Mouse (Mus musculus) embryo, embryonic 9.5 days (tissue): ENCODE measurements around the gene Prss53.
"Not testable (repeated sequence)": the region's sequence is repeated elsewhere in the genome, so short reads cannot be mapped to it uniquely, and the experiment has no call there.

Experiments
- DNase-seq: peaks from one replicate; pipeline ENCODE4 v3.0.0-alpha.2; 2017; ENCODE audit errors: extremely low spot score

Gene Prss53

DNA sequence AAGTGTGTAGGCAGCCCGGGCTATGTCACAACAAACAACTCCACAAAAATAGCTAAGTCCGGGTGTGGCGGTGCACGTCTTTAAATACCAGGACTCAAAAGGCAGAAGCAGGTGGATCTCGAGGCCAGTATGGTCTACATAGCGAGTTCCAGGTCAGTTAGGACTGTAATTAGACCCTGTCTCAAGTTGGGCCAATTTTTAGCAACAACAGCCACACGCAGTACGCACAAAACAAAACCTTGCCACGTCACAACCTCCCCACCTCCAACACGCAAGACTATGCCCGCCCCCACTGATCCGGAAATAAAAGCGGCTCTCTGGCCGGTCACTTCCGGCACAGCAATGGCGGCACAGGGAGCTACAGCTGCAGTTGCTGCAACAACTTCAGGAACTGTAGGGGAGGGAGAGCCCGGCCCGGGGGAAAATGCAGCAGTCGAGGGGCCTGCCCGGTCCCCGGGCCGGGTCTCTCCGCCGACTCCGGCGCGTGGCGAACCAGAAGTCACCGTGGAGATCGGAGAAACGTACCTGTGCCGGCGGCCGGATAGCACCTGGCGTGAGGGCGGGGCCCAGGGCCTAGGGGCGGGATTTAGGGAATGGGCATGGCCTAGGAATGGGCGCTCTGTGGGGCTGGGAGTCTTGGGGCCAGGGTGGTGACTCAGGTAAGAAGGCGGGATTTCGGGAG, 21.6 kb upstream of the Prss53 start, which contains the start of gene Kat8:
TSS of gene Kat8 (plus strand) at position 327 of the 682 bp plus-strand sequence.
- DNase-seq, result peak; percentile 96

DNA sequence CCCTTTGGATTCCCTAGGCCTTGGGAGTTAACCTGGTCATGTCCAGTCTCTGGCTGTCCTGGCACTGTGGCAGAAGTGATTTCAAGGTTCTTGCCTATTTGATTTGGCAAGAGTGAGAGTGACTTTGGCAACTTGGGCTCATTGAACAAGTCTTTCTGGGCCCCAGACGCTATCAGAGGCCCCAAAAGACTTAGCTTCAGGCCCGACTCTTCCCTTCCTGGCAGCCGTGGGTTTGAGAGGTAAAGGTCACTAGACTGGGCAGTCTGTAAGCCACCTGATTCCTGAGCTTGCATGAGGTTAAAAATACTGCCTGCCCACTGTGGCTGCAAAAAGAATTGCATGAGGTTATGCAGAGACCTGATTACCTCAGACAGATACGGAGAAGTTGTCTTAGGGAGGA, 17.9 kb upstream of the Prss53 start:
- DNase-seq, result no peak

DNA sequence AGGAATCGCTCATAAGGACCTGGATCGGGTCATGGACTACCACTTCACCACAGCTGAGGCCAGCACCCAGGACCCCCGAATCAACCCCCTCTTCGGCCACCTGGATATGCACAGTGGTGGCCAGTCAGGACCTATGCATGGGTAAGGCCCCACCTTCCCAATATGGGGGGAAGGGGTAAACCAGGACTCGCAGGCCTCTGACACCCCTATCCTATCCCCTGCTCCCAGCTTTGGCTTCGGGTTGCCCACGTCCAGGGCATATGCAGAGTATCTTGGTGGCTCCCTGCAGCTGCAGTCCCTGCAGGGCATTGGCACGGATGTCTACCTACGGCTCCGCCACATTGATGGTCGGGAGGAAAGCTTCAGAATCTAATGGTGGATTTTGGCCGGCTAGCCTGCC, 17.2 kb upstream of the Prss53 start:
- DNase-seq, result no peak

DNA sequence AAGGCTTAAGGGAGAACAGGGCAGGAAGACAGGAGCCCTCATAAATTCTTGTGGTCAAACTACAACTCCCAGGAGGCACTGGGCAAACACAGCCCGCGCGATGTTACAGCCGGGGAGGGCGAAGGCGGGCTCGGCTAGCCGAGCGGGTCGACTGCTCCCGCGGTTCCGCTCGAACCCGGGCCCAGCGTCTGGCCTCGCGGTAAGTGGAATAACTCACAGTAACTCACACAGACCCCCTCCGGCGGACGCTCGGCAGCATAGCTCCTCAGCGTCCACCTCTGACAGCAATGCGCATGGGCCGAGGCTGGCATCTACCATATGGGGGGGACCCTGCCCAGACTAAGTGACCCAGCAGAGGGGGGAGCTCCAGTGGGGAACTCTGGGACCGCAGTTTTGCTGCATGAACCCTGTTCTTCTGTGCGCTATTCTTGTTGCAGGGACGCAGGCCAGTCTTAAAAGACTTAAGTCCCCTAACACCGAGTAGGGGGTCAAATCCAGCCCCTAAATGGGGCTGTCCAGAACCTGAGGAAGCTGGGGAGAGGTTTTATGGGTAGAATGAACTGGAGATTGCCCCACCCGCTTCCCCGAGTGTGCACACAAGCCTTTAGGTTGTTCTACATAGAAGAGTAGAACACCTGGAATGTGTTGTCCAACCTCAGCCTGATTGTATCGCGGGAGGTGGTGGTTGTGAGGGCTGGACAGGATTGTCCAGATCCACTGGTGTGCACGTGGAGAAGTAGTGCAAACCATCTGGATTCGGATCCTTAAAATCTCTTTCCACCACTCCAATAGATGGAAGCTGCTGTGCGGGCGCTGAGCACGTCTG, 13.4 kb upstream of the Prss53 start, which contains the start of gene Bckdk:
TSS of gene Bckdk (plus strand) at position 112 of the 826 bp plus-strand sequence.
- DNase-seq, result peak; percentile 80

DNA sequence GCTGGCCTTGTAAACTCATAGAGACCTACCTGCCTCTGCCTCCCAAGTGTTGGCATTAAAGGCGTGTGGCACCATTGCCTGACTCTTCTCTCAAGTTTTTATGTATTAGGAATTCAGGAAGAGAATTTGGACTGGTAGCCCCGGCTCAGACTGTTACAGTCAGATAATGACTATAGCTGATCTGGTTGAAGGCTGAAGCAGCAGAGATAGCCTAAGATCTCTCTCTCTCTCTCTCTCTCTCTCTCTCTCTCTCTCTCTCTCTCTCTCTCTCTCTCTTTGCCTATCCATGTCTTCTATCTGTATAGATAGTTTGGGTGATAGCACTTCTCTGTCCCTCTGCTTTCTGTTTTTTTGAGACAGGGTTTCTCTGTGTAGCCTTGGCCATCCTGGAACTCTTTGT, 11.0 kb upstream of the Prss53 start:
- no peak for DNase-seq

DNA sequence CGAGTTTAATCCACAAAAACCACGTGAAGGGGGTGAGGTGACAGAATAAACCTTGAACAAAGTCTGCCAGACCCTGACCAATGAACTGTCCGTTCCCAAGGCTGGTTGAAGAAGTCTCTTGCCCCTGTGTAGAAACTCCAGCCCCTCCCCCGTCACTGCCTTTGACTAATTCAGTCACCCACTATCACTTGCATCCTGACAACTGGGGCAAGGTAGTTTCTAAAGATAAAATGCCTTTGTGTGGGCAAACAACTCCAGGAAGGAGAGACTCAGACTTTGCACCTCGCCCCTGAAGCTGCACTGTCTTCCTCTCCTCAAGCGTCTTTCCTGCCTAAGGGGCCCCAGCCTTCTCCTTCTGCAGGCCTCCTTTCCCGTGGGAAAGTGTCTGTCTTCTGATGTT, 9.2 kb upstream of the Prss53 start:
- DNase-seq, result no peak

DNA sequence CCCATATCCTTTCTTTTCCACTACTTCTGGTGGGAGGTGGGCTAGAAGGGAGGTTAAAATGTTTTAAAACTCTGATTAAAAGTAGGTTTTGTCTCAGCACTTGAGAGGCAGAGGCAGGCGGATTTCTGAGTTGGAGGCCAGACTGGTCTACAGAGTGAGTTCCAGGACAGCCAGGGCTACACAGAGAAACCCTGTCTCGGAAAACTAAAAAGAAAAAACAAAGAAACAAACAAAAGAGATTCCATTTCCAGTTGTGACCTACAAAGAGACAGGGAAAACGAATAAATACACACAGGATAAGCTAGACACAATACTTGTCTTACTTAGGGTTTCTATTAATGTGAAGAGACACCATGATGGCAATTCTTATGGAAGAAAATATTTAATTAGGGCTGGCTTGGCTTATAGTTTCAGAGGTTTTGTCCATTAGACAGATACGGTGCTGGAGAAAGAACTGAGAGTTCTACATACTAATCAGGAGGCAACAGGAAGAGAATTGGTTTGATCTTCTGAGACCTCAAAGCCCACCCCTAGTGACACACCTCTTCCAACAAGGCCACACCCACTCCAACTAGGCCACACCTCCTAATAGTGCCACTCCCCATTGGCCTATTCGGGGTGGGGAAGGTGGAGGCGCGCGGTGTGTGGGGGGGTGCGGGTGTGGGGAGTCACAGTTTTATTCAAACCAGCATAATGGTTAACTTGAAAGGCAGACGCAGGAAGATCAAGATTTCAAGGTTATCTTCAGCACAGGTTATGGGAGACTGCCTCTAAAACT, 7.6 kb upstream of the Prss53 start:
- no peak for DNase-seq

DNA sequence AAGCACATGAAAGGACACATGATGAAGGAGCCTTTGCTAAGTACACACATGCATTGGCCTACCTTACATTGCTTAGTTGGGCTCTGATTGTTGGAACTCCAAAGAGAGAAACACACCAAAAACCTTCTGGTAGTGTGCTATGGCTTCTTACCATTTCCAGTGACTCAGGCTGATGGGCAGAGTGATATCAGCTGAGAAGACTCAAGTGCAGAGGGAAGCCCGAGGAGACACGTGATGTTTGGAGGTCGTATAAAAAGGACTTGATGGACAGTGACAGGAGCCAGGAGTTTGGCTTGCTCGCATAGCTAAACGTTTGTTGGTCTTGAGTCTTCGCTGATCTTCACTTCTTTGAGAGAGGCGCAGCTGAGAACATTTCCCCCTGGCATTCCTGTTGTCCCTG, 6.8 kb upstream of the Prss53 start:
- DNase-seq, result no peak

DNA sequence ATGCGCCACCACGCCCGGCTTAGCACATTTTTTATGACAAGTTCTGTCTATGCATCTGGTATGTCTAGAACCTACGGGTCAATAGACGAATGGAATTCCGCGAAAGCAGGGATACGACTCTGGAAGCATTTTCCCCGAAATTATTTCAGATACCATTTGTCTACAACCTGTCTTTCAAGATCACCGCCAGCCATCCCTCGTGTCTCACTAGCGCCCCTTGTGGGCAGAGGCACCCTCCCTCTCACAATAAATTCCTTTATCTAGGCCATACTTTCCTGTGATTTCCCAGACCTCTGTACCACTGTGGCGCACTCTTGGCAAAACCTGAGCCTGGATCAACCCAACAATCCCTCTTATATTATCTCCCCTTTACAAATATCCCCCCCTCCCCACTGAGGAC, 5.6 kb upstream of the Prss53 start:
- DNase-seq, result peak; percentile 39

DNA sequence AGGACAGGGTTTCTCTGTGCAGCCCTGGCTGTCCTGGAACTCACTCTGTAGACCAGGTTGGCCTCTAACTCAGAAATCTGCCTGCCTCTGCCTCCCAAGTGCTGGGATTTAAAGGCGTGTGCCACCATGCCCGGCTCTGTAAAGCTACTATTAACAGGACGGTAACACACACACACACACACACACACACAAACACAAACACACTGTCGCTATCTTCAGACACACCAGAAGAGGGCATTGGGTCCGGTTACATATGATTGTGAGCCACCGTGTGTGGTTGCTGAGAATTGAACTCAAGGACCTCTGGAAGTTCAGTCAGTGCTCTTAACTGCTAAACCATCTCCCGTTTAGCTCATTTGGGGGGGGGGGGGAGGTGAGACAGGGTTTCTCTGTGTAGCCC, 5.1 kb upstream of the Prss53 start:
- DNase-seq, result not testable (repeated sequence)

DNA sequence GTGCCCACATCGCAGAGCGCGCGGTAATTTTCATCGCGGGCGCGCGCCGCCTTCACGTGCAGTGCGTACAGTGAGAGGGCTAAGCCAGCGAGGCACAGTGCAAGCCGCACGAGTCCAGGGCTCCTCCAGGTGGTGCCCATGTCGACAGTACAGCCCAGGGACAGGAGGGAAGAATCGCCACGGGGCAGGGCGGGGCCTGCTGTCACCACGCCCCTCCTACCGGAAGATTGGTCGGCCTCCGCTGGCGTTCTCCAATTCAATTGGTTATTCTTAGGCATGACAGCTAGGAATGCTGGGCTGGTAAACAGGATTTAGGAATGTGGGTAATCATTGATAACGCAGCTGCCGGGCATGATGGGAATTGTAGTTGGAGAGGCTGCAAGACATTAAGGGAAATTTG, 4.7 kb upstream of the Prss53 start, which contains the start of the genes Gm21974 and Vkorc1:
TSS of gene Gm21974 (minus strand) at position 13 of the 400 bp plus-strand sequence.
TSS of gene Vkorc1 (minus strand) at position 176 of the 400 bp plus-strand sequence.
- DNase-seq, result peak; percentile 94

DNA sequence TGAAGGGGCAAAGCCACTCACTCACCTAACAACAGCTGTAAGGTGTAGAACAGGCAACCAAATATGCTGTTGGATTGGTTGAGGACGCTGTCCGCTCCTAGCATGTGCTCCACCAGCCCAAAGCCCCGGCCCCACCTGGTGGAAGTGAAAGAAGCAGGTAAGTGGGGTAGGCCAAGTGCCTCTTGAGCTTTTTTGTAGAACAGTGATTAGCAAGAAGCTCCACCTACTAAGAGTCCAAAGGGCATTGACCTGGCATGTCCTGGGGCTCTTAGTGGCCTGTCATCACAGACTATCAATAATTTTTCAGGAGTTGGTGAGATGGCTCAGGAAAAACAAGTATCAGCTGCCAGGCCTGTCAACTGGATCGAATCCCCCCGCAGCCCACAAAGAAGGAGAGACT, 3.7 kb upstream of the Prss53 start:
- DNase-seq, result no peak

DNA sequence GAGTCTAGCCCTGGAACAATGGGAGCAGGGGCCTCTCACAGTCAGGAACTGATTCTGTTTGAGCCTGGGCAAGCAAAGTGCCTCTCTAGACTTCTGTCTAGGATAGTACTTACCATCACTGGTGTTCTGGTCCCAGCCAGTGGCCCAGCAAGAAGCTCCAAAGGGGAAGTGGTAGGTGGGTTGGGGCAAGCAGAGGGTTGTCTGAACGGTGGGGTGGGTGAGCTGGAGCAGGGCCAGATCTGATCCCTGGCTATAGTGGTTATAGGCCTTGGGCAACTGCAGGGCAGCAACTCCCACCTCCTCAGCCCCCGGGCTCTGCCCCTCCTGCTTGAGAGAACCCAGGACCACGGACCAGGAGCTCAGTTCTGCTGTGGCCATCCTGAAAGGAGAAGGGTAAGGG, 1.9 kb downstream of the Prss53 start:
- no peak for DNase-seq

DNA sequence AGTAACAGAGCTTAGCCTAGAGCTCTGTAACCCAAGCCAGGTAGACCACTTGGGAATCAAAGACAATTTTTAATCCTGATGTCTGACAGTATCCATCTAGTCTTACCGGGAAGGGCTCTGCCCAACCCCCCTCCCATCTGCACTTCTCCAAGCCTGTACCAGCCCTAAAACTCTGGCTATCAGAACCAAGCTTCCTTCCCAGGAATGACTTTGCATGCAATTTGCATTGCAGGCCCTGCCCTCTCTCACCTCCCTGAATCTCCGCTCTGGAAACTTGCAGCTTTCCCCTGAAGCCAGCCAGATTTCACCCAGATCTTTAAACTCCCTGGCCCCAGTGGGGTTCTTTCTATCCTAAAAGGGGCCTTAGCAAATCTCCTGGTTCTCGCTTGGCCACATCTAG, 3.0 kb downstream of the Prss53 start:
- DNase-seq, result no peak

DNA sequence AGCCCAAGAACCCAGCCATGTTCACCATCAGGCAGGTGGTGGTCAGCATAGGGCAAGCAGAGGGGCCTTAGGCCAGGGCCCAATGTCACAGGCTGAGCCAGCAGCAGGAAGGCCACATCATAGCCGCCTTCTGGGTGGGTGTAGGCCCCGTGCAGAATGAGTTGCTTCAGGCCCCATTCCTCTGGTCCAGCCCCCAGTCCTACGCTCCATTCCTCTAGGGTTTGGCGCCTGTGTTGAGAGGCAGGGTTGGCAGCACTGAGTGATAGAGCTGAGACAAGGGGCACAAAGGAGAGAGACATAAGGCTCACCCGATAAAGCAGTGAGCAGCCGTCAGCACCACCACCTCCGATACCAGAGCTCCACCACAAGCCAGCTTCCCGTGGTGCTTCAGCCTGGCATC, 3.6 kb downstream of the Prss53 start:
- no peak for DNase-seq

DNA sequence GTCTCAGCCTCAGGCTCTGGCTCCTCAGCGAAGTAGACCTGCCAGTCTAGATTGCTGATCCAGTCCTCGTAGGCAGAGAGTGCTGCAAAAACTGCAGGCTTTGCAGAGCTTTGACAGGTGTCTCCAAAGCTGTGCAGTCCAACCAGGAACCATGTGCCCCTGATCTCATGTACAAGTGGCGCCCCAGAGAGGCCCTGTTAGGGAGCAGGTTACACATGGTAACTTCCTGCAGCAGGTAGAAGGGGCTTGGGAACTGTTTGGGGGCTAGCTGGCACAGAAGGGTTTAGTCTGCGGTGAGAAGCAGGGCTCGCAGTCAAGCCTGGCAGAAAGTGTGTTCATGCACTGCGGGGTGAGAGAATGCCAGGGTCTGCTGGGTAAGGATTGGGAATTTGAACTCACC, 4.2 kb downstream of the Prss53 start:
- no peak for DNase-seq

DNA sequence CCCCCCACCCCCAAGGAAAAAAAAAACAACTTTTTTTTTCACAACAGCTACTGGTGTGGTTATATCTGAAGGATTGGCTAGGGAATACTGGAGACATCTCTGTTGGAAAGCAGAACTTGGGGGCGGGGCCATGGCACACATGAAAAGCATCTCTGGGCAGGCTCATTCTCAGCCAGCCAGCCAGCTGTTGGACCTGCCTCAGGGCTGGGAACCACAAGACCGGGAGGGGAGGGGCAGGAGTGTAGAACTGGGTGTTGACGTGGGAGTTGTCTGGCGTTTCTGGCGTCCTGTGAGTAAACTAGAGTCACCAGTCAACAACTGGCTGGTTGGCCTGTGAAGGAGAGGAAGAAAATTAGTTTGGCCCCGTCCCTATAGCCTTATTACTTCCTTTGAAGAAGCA, 4.8 kb downstream of the Prss53 start:
- no peak for DNase-seq

DNA sequence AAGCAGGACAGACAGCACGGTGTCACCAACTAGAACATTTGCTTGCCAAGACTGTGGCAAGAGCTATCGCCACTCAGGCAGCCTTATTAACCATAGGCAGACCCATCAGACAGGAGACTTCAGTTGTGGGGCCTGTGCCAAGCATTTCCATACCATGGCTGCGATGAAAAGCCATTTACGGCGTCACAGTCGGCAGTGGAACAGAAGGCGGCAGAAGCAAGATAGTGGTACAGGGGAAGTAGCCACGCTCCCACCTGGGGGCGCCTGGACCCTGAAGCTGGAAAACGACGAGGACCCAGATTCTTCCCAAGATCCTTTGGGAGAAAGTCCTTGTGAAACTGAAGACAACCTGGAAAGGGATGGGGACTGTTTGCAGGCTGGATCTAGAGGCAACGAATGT, 10.3 kb downstream of the Prss53 start:
- no peak for DNase-seq

DNA sequence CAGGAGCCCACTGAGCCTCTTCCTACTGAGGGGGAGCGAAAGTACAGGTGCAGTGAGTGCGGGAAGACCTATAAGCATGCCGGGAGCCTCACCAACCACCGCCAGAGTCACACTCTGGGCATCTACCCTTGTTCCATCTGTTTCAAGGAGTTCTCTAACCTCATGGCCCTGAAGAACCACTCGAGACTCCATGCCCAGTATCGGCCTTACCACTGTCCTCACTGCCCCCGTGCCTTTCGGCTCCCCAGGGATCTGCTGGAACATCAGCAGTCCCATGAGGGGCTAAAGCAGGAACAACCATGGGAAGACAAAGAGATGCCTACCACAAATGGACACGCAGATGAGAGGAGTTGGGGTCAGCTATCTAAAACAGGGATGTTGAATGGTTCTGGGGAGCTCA, 11.5 kb downstream of the Prss53 start:
- no peak for DNase-seq

DNA sequence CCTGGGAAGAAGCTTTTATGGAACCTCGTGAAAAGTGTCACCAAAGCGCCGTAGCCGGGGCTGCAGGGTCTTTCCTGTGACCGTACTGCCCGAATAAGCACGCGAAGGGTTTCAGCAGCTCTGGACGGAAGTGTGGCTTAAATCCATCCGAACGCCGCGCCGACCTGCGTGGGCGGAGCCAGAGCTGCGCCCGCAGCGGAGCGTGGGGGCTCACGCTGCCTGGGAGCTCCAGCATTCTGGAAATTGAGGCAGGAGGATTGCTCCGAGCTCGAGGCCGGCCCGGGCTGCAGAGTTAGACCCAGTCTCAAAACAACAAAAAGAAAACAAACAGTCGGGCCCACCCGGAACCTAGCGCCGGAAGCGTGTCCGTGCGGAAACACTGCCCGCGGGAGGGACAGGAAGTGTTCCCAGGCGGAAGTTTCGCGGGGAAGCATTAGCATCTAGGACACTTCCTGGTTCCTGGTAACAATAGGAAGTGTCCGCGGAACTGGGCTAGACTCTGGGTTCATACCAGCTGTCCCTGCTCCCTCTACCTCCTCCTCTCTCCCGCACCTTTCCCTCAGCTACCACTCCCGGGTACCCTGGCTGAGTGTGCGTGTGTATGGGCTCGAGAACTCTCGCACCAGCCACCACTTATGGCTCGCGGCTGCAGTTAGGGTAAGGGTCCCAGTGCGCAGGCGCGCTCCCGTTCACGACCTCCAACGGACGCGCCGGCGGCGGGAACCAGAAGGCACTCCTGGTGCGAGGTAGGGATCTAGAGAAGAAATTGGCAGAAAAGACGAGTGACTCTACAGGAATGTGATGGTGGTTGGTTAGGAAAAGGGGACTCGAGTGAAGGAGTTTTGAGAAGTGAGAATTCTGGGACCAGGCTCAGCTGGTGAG, 14.1 kb downstream of the Prss53 start, which contains the start of gene Zfp668:
TSS of gene Zfp668 (minus strand) at position 362 of the 882 bp plus-strand sequence.
- peak; percentile 92 for DNase-seq

DNA sequence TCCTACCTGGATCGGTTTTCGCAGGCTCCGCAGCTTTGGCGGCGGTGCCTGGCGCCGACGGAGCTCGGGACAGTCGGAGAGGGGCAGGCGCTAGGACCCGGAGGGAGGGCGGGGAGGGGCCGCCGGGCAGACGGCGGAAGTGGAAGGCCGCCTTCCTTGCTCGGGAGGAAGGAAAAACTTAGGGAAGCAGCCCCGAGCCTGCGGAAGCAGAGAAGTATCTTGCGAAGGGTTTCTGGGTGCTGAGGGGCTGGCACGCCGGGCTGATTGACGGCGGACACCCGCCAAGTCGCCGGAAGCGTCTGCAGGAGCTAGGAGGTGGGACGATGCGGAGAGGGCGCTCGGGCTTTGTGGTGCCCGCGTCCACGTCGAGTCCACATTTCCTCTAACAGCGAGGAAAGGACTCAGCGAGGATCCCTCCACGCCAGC, 14.7 kb downstream of the Prss53 start, which contains the start of gene Zfp646:
TSS of gene Zfp646 (plus strand) at position 181 of the 426 bp plus-strand sequence.
- peak; percentile 92 for DNase-seq
